Mouse (Mus musculus): ENCODE measurements around the gene Nenf. TPM values are rescaled to one million over a fixed set of nuclear protein-coding genes. Genes with fewer than 3 reads are reported as not detected.

The Nenf gene
- polyA plus RNA-seq, 1 experiment from 2014 or later, result 60.1 TPM

- peak; percentile 60 for DNase-seq (ENCODE audit: low spot score)
- WGBS, result 27% methylated on average over 8 of the region's 8 CpGs
- no peaks in the 10 kb centered on the region for H3K36me3 ChIP-seq (ENCODE audit: control insufficient read depth, insufficient read depth, low read length)
These were observed 29.2 kb downstream of the Nenf start for GRCm38 (mm10) chr1:191288762-191289161.

GRCm38 (mm10) chr1:191284502-191284901, 33.5 kb downstream of the Nenf start:
- Histone ChIP-seq H3K4me1 (ENCODE audit: control insufficient read depth, insufficient read depth, low read length) (no peaks in the 10 kb centered on the region), H3K9me3 (ENCODE audit: control insufficient read depth, low read length) (no peaks in the 10 kb centered on the region), H3K27ac (replicated peaks; ENCODE audit: low read depth, low read length) (no peak overlapping the region), H3K9ac (ENCODE audit: low read length) (no peak overlapping the region), H3K4me2 (ENCODE audit: low read depth, severe bottlenecking) (no peak overlapping the region), H3K27me3 (ENCODE audit: control insufficient read depth, insufficient read depth, low read length) (no peaks in the 10 kb centered on the region), H3K36me3 (ENCODE audit: control insufficient read depth, insufficient read depth, low read length) (no peaks in the 10 kb centered on the region), H3K4me3 (ENCODE audit: low read depth, low read length) (no peak overlapping the region)
- WGBS, result 91% methylated on average over 8 of the region's 8 CpGs
- ATAC-seq (ENCODE audit: insufficient number of reproducible peaks, low FRiP score, low TSS enrichment, low read depth) (no peak), DNase-seq (ENCODE audit: low spot score) (no peak)

More at GRCm38 (mm10) chr1:191288762-191289161, 29.2 kb downstream of the Nenf start:
- no peaks in the 10 kb centered on the region for H3K4me1 ChIP-seq (ENCODE audit: control insufficient read depth, insufficient read depth, low read length)
- no peaks in the 10 kb centered on the region for H3K9me3 ChIP-seq (ENCODE audit: control insufficient read depth, low read length)
- no peak overlapping the region for H3K4me2 ChIP-seq (ENCODE audit: low read depth, severe bottlenecking)
- H3K27ac ChIP-seq (replicated peaks; ENCODE audit: low read depth, low read length), result no peak overlapping the region
- H3K4me3 ChIP-seq (ENCODE audit: low read depth, low read length), result no peak overlapping the region
- ATAC-seq (ENCODE audit: insufficient number of reproducible peaks, low FRiP score, low TSS enrichment, low read depth), result no peak
- no peak overlapping the region for H3K9ac ChIP-seq (ENCODE audit: low read length)
- H3K27me3 ChIP-seq (ENCODE audit: control insufficient read depth, insufficient read depth, low read length), result no peaks in the 10 kb centered on the region

- Histone ChIP-seq H3K36me3 (ENCODE audit: control insufficient read depth, insufficient read depth, low read length) (no peaks in the 10 kb centered on the region), H3K9me3 (ENCODE audit: control insufficient read depth, low read length) (no peaks in the 10 kb centered on the region), H3K9ac (ENCODE audit: low read length) (no peak overlapping the region), H3K4me2 (ENCODE audit: low read depth, severe bottlenecking) (no peak overlapping the region), H3K4me3 (ENCODE audit: low read depth, low read length) (no peak overlapping the region), H3K4me1 (ENCODE audit: control insufficient read depth, insufficient read depth, low read length) (no peaks in the 10 kb centered on the region), H3K27ac (replicated peaks; ENCODE audit: low read depth, low read length) (no peak overlapping the region), H3K27me3 (ENCODE audit: control insufficient read depth, insufficient read depth, low read length) (no peaks in the 10 kb centered on the region)
- 85% methylated on average over 13 of the region's 13 CpGs for WGBS
- DNase-seq (ENCODE audit: low spot score), result no peak
- ATAC-seq (ENCODE audit: insufficient number of reproducible peaks, low FRiP score, low TSS enrichment, low read depth), result no peak
These were observed 34.6 kb downstream of the Nenf start for GRCm38 (mm10) chr1:191283110-191284040.

- Histone ChIP-seq H3K9me3 (ENCODE audit: control insufficient read depth, low read length) (no peaks in the 10 kb centered on the region), H3K27me3 (ENCODE audit: control insufficient read depth, insufficient read depth, low read length) (no peaks in the 10 kb centered on the region), H3K4me3 (ENCODE audit: low read depth, low read length) (no peak overlapping the region), H3K27ac (replicated peaks; ENCODE audit: low read depth, low read length) (no peak overlapping the region), H3K4me1 (ENCODE audit: control insufficient read depth, insufficient read depth, low read length) (no peaks in the 10 kb centered on the region), H3K9ac (ENCODE audit: low read length) (no peak overlapping the region), H3K4me2 (ENCODE audit: low read depth, severe bottlenecking) (no peak overlapping the region), H3K36me3 (ENCODE audit: control insufficient read depth, insufficient read depth, low read length) (no peaks in the 10 kb centered on the region)
- no peak for DNase-seq (ENCODE audit: low spot score)
- WGBS, result 88% methylated on average over 1 of the region's 1 CpGs
- ATAC-seq (ENCODE audit: insufficient number of reproducible peaks, low FRiP score, low TSS enrichment, low read depth), result no peak
These were observed 35.7 kb downstream of the Nenf start for GRCm38 (mm10) chr1:191282319-191282718.

- Histone ChIP-seq H3K9me3 (ENCODE audit: control insufficient read depth, low read length) (no peaks in the 10 kb centered on the region), H3K36me3 (ENCODE audit: control insufficient read depth, insufficient read depth, low read length) (no peaks in the 10 kb centered on the region), H3K4me2 (ENCODE audit: low read depth, severe bottlenecking) (no peak overlapping the region), H3K27me3 (ENCODE audit: control insufficient read depth, insufficient read depth, low read length) (no peaks in the 10 kb centered on the region), H3K4me3 (ENCODE audit: low read depth, low read length) (no peak overlapping the region), H3K27ac (replicated peaks; ENCODE audit: low read depth, low read length) (no peak overlapping the region), H3K4me1 (ENCODE audit: control insufficient read depth, insufficient read depth, low read length) (no peaks in the 10 kb centered on the region), H3K9ac (ENCODE audit: low read length) (no peak overlapping the region)
- ATAC-seq (ENCODE audit: insufficient number of reproducible peaks, low FRiP score, low TSS enrichment, low read depth) (no peak), DNase-seq (ENCODE audit: low spot score) (no peak)
- WGBS, result 81% methylated on average over 7 of the region's 7 CpGs
These were observed 36.8 kb downstream of the Nenf start for GRCm38 (mm10) chr1:191281171-191281570.

GRCm38 (mm10) chr1:191278324-191278723, 39.7 kb downstream of the Nenf start:
- no peak overlapping the region for H3K4me3 ChIP-seq (ENCODE audit: low read depth, low read length)
- no peaks in the 10 kb centered on the region for H3K36me3 ChIP-seq (ENCODE audit: control insufficient read depth, insufficient read depth, low read length)
- no peak overlapping the region for H3K9ac ChIP-seq (ENCODE audit: low read length)
- ATAC-seq (ENCODE audit: insufficient number of reproducible peaks, low FRiP score, low TSS enrichment, low read depth) (no peak), DNase-seq (ENCODE audit: low spot score) (no peak)
- H3K27me3 ChIP-seq (ENCODE audit: control insufficient read depth, insufficient read depth, low read length), result no peaks in the 10 kb centered on the region
- H3K27ac ChIP-seq (replicated peaks; ENCODE audit: low read depth, low read length), result no peak overlapping the region
- no peak overlapping the region for H3K4me2 ChIP-seq (ENCODE audit: low read depth, severe bottlenecking)
- 79% methylated on average over 4 of the region's 4 CpGs for WGBS
- no peaks in the 10 kb centered on the region for H3K4me1 ChIP-seq (ENCODE audit: control insufficient read depth, insufficient read depth, low read length)
- H3K9me3 ChIP-seq (ENCODE audit: control insufficient read depth, low read length), result no peaks in the 10 kb centered on the region

GRCm38 (mm10) chr1:191277549-191278059, 40.4 kb downstream of the Nenf start:
- H3K4me1 ChIP-seq (ENCODE audit: control insufficient read depth, insufficient read depth, low read length), result no peaks in the 10 kb centered on the region
- H3K4me3 ChIP-seq (ENCODE audit: low read depth, low read length), result no peak overlapping the region
- DNase-seq (ENCODE audit: low spot score) (no peak), ATAC-seq (ENCODE audit: insufficient number of reproducible peaks, low FRiP score, low TSS enrichment, low read depth) (no peak)
- H3K27me3 ChIP-seq (ENCODE audit: control insufficient read depth, insufficient read depth, low read length), result no peaks in the 10 kb centered on the region
- 91% methylated on average over 14 of the region's 14 CpGs for WGBS
- no peak overlapping the region for H3K4me2 ChIP-seq (ENCODE audit: low read depth, severe bottlenecking)
- H3K9ac ChIP-seq (ENCODE audit: low read length), result no peak overlapping the region
- H3K36me3 ChIP-seq (ENCODE audit: control insufficient read depth, insufficient read depth, low read length), result no peaks in the 10 kb centered on the region
- H3K27ac ChIP-seq (replicated peaks; ENCODE audit: low read depth, low read length), result no peak overlapping the region
- H3K9me3 ChIP-seq (ENCODE audit: control insufficient read depth, low read length), result no peaks in the 10 kb centered on the region

GRCm38 (mm10) chr1:191276181-191276580, 41.8 kb downstream of the Nenf start:
- 78% methylated on average over 7 of the region's 7 CpGs for WGBS
- no peak overlapping the region for H3K9ac ChIP-seq (ENCODE audit: low read length)
- no peak overlapping the region for H3K4me3 ChIP-seq (ENCODE audit: low read depth, low read length)
- H3K4me1 ChIP-seq (ENCODE audit: control insufficient read depth, insufficient read depth, low read length), result no peaks in the 10 kb centered on the region
- no peaks in the 10 kb centered on the region for H3K9me3 ChIP-seq (ENCODE audit: control insufficient read depth, low read length)
- no peaks in the 10 kb centered on the region for H3K36me3 ChIP-seq (ENCODE audit: control insufficient read depth, insufficient read depth, low read length)
- H3K27ac ChIP-seq (replicated peaks; ENCODE audit: low read depth, low read length), result no peak overlapping the region
- ATAC-seq (ENCODE audit: insufficient number of reproducible peaks, low FRiP score, low TSS enrichment, low read depth) (no peak), DNase-seq (ENCODE audit: low spot score) (no peak)
- H3K4me2 ChIP-seq (ENCODE audit: low read depth, severe bottlenecking), result no peak overlapping the region
- H3K27me3 ChIP-seq (ENCODE audit: control insufficient read depth, insufficient read depth, low read length), result no peaks in the 10 kb centered on the region
